Mouse (Mus musculus) hindlimb bud, embryonic 11.5 days (tissue): Measurements from ENCODE around the gene Rab3gap2.
"Not testable (repeated sequence)": the region's sequence is repeated elsewhere in the genome, so short reads cannot be mapped to it uniquely, and the experiment has no call there.

Experiments
- DNase-seq: peaks from one replicate; pipeline ENCODE4 v3.0.0-alpha.2; 2012; ENCODE audit warnings: low read depth, low spot score; ENCODE audit errors: extremely low spot score

The Rab3gap2 gene

GRCm38 (mm10) chr1:185279288-185279687 lies 75.4 kb downstream of the Rab3gap2 start:
- DNase-seq = no peak

- no peak for DNase-seq
These were observed 76.7 kb downstream of the Rab3gap2 start for GRCm38 (mm10) chr1:185280616-185281015.

GRCm38 (mm10) chr1:185282846-185283245 lies 78.9 kb downstream of the Rab3gap2 start:
- DNase-seq = no peak

GRCm38 (mm10) chr1:185283247-185283646 lies 79.3 kb downstream of the Rab3gap2 start:
- DNase-seq = no peak

- DNase-seq = no peak
These were observed 80.8 kb downstream of the Rab3gap2 start for GRCm38 (mm10) chr1:185284740-185285139.

- DNase-seq = no peak
These were observed 81.3 kb downstream of the Rab3gap2 start for GRCm38 (mm10) chr1:185285171-185285570.

- DNase-seq = no peak
These were observed 83.1 kb downstream of the Rab3gap2 start for GRCm38 (mm10) chr1:185287066-185287465.

GRCm38 (mm10) chr1:185289231-185289630 lies 85.3 kb downstream of the Rab3gap2 start:
- DNase-seq = no peak

- DNase-seq = no peak
These were observed 87.4 kb downstream of the Rab3gap2 start for GRCm38 (mm10) chr1:185291336-185291735.

GRCm38 (mm10) chr1:185292646-185293360 lies 88.9 kb downstream of the Rab3gap2 start:
- no peak for DNase-seq

- no peak for DNase-seq
These were observed 92.9 kb downstream of the Rab3gap2 start for GRCm38 (mm10) chr1:185296850-185297249.

- no peak for DNase-seq
These were observed 94.6 kb downstream of the Rab3gap2 start for GRCm38 (mm10) chr1:185298496-185298895.

GRCm38 (mm10) chr1:185302816-185303215 lies 98.9 kb downstream of the Rab3gap2 start:
- DNase-seq = no peak

- no peak for DNase-seq
These were observed 102.9 kb downstream of the Rab3gap2 start for GRCm38 (mm10) chr1:185306836-185307235.

GRCm38 (mm10) chr1:185307645-185308044 lies 103.7 kb downstream of the Rab3gap2 start:
- no peak for DNase-seq

GRCm38 (mm10) chr1:185308334-185308733 lies 104.4 kb downstream of the Rab3gap2 start:
- DNase-seq = no peak

GRCm38 (mm10) chr1:185308908-185309307 lies 105.0 kb downstream of the Rab3gap2 start:
- DNase-seq = no peak

GRCm38 (mm10) chr1:185311949-185312348 lies 108.0 kb downstream of the Rab3gap2 start:
- no peak for DNase-seq

- DNase-seq = no peak
These were observed 110.6 kb downstream of the Rab3gap2 start for GRCm38 (mm10) chr1:185314546-185314945.

GRCm38 (mm10) chr1:185315846-185316568 lies 112.1 kb downstream of the Rab3gap2 start:
- no peak for DNase-seq

GRCm38 (mm10) chr1:185327754-185328345 lies 123.9 kb downstream of the Rab3gap2 start:
- not testable (repeated sequence) for DNase-seq
